Mouse (Mus musculus): ENCODE results near the gene Cmya5. TPM values are rescaled to one million over a fixed set of nuclear protein-coding genes. Genes with fewer than 3 reads are reported as not detected.
"Not testable (repeated sequence)": the region's sequence is repeated elsewhere in the genome, so short reads cannot be mapped to it uniquely, and the experiment has no call there.

Cmya5 gene
- total RNA-seq (2021) = 10 to 100 TPM in 1 of 2 experiments, 1 to 10 TPM in 1; 7.8 to 29.4 TPM
- long read RNA-seq, experiment 1, partial matches to known transcripts = 2 of 2 reads
- long read RNA-seq, experiment 1, other reads (novel, unspliced or antisense) = 0 of 2 reads
- long read RNA-seq, experiment 2 = 0 reads

DNA sequence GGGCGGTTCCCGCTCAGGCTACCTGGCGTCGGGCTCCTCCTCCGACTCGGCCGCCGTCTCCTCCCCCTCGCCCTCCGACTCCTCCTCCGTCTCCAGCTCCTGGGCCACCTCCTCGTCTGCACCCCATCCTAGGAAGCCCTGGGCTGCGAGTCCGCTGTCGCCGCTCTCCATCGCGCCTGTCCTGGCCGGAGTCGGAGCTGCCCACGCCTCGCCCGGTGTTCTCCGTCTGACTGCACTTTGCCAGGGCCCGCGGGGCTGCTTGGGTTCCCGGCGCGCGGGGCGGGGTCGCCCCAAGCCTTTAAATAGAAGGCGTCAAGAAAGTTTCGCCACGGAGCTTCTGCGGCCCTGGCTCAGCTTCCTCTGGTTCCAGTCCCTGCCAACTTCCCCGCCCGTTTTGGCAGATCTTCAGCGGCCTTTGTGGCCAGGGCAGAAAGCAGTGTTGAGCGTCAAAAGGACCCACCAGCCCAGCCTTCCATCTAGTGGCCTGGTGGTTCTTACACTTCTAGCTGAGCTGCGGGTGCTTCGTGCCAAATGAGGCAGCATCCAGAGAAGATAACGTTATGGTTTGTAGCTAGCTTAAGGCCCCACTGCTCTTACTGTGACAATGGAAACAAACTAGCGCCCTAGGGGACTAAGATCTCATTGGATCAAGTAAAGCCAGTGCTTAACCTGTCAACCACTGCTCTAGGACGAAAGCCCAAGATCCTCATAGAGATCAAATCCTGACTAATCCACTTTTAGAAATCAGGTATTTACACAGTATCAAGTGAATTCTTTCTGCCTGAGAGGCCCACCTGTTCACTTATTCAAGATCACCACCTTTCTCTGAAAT, at the start of gene Cmya5:
Gene Cmya5, minus strand, starts transcription at position 389 of the 832 bp plus-strand sequence.
- peak; percentile 94 for DNase-seq

DNA sequence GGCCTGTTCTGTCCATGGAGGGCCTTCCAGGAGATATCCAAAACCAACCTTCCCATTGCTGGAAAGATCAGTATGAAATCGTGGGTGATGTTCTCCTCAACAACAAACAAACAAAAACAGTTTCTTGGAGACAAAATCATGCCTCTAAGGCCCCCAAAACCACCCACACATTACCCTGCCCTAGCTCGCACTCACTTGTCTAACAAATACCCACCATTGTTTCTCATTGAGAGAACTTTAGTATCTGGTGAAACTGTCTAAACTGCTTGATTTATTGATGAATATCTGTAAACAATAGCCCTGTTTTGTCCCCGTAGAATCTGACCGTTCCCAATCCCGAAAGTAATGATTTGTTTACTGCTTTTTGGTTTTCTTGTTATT, 48.1 kb upstream of the Cmya5 start:
- no peak for DNase-seq

DNA sequence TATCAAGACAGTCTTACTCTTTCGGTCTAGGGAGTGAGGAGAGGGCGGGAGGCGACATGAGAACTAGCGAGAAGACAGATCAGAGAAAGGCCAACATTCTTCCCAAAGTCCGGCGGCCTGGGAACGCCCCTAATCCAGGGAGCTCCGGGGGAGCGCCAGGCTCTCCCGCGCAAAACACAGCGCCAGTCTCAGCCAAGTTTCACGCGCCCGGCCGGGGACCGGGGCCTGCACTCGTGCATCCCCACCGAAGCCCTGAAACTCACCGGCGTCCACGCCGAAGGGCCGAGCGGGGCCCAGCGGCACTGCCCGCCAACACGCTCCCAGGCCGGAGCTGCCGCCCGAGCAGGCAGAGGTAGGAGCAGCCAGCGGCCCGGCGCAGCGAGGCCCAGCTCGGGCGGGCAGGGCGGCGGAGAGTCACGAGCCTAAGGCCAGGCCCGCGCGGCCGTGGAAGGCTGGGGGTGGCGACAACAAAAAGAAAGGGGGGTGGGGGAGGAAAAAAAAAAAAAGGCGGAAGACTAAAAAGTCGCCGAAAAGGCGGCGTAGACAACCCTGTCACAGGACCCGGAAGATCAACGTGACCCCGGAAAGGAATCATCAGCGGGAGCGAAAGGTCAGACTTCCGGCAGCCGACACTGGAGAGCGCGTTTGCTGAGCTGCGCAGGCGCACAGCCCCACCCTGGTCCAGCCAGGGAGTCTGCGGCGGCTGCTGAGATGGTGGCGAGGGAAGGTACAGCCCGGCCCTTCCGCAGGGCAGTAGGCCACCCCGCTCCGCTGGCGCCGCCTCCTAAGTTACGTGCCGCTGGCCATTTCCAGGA, 47.5 kb upstream of the Cmya5 start, which contains the start of gene Tent2:
Gene Tent2, minus strand, starts transcription at position 555 of the 815 bp plus-strand sequence.
- DNase-seq = peak; percentile 95

DNA sequence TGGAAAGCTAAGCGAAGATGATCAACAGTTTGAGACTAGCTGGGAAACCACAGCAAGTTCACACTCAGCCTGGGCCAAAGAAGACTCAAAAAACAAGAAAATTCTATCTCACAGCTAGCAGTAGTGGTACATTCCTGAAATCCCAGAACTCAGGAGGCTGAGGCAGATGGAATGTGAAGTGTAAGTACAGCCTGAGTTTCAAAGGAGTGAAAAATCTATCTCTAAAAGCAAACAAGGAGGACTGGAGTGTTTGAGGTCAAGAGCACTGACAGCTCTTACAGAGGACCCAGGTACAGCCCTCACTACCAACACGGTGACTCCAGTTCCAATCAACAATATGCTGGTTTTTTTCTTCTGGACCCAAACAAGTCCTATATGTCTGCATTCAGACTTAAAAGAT, 44.9 kb upstream of the Cmya5 start:
- no peak for DNase-seq

DNA sequence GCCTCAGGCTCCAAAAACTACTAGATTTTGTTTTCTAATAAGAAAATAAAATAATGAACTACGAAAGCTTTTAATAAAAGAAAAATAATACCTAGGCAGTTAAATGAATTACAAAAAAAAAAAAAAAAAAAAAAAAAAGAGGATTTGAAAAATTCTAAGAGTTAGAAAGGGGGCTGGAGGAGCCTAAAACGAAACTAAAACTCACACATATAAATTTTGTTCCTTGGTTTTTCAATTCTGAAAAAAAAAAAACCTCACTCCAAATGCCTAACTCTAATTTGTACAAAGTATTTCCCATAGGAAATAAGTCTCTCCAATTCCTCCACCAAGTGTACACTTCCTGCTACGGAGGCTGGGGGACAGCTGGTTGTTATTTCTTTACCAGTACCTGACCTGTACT, 44.2 kb upstream of the Cmya5 start:
- no peak for DNase-seq

DNA sequence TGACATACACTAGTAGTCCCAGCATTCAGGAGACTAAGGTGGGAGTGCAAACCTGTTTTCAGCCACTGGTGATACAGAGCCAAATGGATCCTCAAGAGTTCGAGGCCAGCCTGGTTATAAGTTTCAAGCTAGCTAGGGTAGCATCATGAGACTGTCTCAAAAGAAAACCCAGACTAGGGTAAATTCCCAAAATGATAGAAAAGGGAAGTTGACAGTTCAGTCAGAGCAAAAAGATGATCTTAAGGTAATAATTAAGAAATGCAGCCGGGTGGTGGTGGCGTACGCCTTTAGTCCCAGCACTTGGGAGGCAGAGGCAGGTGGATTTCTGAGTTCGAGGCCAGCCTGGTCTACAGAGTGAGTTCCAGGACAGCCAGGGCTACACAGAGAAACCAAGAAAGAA, 43.3 kb upstream of the Cmya5 start:
- DNase-seq = not testable (repeated sequence)

DNA sequence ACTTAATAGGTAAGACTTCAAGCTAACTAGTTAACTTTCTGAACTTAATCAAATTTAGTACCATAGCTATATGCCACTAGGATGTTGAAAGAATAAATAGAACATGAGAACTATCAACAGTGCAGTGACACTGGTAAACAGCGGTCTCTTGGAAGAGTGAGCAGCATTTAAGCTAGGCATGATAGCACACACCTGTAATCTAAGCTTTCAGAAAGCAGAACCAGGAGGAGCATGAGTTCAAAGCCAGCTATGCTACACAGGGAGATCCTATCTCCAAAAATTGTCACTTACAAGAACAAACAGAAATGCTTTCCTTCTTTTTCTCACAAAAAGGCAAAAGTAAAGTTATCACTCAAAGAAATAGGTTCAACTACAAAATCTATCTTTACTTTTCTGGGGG, 35.8 kb upstream of the Cmya5 start:
- no peak for DNase-seq

DNA sequence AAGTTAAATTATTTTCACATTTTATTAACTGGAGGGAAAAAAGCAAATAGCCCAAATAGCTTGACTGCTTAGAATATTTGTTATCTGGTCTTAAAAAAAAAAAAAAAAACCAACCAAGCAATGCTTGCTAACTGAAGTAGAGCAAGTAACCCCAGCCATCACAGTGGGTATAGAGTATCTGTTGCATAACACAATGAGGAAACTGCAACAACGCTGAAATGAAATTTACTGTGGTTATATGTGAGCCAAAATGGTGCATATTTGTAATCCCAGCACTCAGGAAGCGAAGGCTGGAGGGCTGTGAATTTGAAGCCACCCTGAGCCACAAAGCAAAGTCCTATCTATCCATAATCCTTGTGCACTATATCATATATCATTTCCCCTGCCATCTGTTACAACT, 35.0 kb upstream of the Cmya5 start:
- DNase-seq = no peak

DNA sequence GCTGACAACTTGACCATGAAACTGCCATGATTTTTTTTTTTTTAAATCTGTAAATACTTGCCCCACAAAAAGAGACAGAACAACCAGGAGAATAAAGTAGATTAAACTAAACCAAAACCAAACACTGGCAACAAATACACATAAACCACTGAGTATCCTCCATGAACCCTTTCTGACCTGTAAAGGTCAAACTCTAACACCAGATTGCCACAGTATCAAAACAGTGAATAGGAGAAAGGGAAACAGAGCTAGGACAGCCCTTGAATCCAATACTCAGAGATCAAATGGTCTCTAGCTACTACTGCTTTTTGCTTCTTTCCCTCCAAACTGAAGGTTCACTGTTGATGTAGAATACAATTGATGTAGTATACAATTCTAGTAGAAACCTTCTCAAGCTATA, 33.0 kb upstream of the Cmya5 start:
- no peak for DNase-seq

DNA sequence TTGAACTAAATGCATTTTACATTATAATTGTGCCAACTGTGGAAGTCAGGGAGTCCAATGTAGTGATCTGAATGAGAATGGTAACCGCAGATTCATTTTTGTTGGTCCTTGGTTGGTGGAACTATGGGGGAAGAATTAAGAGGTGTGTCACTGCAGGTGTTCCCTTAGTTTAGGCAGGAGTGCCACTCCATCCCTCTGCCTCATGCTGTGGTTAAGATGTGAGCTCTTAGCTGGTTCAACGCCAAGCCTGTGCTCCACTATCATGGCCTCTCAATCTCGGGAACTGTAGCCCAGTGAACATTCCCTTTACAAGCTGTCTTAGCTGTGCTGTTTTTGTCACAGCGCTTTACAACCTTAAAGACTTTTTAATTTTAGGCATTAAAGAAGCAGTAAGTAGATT, 18.8 kb upstream of the Cmya5 start:
- no peak for DNase-seq

DNA sequence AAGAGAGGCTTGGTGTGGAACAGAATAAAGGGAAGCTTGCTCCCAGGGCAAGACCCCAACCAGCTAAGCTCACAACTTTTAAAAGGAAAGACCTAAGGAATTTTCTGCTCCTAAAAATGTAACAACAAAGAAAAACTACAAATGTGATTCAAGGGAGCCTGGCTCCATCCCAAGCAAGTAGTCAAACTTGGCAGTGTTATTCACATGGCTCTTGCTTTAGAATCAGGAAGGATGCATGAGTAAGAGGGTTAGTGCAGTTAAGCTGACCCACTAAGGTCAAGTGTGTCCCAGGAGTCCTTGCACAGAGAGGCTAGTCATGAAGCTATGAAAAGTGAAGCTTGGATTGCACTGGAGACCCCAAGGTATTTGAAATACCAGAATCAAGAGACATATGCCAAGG, 17.9 kb upstream of the Cmya5 start:
- DNase-seq = peak; percentile 59

DNA sequence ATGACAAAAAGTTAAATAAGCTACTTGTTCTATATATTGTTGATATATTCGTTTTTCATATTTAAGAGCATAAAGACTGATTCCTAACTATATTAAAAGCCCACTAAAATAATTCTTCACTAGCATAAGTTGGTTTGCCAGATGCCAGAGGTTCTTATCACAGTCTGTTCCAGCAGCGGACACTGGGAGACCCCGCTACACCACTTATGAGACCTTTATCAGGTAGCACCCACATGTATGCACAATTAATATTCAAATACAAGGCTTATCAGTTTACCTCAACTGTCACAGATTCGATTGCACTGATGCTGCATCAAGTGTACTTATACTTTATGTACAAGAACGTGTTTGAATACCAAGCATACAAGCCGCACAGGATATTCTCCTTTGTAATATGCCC, 13.7 kb upstream of the Cmya5 start:
- DNase-seq = no peak

DNA sequence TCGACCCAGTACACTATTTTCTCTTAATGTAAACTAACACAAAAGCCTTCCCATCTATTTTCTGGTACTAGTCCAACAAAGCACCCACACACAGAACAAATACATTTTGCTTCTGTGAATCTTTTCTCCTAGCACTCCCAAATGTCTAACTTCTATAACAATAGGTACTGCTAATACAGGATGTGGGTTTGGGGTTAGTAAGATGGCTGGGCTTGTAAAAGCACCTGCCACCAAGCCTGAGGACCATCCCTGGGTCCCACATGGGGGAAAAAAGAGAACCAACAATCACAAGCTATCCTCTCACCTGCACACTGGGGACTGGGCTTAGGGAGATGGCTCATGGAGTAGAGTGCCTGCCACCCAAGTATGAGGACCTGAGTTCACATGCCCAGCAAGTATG, 8.8 kb upstream of the Cmya5 start:
- DNase-seq = no peak

DNA sequence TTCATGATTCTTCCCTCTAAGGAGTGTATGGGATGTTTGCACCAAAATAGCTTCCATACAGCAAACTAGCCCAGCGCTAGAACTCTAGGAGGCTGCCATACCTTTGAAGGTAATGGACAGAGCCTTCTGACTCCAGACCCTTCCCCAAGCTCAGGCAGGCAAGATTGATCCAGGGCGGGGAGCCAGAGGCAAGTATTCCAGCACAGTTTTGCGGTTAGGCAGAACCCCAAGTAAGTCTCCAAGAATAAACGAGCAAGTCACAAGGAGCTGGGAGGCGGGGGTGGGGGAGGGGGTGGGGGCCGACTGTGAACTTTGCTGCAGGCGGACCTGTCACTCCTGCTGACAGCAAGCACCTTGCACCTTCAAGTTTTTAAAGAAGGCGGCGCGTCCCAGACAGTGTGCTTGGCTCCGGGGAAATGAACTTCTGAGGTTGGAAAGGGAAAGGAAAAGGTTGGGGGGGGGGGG, 673 bp downstream of the Cmya5 start:
- DNase-seq = peak; percentile 9

DNA sequence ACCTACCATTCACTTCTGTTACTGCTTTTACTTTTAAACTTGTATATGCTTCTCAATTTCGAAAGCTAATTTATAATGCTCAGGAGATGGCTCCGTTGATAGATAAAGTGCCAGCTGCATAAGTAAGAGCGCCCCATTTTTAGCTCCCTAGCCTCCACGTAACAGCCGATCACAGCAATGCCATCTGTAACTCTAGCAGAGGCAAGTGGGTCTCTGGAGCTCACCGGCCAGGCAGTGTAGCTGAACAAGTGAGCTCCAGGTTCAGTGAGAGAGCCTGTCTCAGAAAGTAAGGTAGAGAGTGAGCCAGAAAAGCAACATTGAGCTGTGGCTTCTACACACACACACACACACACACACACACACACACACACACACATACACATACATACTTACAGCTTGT, 3.3 kb downstream of the Cmya5 start:
- DNase-seq = no peak

DNA sequence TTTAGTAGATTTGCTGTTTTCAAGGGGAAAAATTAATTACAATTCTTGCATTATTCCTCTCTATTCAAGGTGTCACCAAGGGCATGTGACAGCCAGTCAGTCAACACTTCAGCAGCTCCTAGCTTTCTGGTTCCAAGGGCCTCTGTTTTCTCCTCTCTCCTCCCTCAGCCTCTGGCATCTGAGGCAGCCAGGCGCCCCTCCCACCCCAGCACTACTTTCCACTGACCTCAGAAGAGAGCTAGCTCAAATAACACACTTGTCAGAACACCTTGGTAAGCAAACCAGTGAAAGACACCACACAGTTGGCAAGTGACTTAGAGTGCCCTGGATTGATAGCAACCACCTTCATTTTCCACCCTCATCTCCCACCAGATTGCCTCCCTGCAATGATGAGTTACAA, 6.5 kb downstream of the Cmya5 start:
- no peak for DNase-seq

DNA sequence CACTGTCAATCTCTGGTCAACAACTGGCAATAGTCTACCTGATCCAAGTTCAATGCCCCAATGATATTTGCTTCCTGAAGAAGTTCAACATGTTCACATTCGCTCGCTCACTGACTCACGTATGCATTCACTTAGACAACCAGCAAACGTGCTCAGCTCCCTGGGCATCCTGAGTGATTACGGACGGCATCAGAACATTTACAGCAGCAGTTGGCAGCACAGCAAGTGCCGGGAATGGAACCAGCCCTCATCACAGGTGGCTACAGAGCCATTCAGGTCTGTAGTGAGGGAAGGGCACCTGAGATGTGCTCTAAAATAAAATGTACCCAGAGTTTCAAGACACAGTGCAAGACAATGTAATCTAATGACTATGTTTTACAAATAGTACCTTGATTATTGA, 7.4 kb downstream of the Cmya5 start:
- DNase-seq = no peak

DNA sequence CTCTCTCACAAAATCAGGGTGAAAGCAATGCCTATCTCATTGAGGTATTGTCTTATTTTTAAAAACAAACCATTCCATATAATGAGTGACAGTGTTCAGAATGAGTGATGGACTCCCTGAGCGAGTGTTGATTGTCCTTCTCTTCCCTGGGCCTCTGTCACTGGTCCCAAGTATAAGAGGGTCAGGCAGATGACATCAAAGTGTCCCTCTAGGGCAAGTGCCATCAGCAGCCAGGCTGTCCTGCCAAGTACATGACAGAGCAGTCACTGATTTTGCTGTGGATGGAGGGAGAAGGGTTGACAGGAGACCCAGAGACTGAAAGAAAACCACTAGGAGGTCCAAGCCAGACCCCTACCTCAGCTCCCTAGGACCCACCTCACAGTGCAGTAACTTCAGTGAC, 8.3 kb downstream of the Cmya5 start:
- DNase-seq = no peak

DNA sequence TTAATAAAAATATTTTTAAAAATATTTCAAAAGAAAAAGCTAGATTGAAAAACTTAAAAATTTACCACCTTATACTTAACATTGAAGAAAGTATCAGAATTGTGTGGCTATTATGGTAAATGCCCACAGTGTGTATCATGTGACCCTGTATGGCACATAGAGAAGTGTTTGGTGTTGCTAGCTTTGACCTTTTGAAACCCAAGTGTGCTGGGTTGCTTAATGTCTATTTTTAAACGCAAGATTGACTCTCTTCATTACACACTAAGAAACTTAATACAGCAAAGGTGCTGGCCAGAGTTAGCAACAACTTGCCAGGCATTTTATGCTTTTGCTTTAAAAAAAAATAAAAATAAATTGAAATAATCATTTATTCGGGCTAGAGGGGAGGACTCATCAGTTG, 9.0 kb downstream of the Cmya5 start:
- DNase-seq = no peak

DNA sequence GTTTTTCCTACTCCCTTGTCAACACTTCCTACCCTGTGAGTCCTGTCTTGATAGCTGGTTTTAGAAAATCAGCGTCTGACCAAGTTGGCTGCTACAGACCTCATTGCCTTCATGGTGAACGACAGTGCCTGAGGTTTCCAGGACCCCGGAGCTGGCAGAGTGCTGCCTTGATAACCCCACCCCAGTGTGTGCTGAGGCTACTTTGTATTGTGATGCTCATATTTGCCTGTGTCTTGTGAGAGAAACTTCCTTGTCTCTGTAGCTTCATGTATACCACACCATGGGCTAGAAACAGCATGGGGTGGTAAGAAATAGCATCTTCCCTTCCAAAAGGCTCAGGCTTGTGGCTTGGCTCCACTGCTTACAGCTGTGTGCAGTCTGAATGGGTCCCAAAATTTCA, 13.8 kb downstream of the Cmya5 start:
- DNase-seq = no peak

DNA sequence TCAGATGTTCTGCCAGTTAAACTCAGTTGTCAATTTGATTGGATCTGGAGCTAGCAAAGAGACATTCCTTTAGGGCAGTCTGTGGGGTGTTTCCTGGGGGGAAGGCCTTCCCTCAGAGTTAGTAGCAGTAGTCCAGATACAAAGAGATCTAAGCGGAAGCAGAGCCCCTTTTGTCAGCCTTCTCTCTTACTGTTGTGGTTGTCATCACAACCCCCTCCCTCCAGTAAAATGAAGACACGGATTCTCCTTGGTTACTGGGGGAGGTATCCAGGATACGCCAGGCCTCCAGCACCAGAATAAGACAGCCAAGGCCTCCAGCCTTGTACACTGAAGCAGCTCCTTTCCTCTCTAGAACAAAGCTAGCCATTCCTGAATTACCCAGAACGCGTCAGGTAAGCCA, 15.6 kb downstream of the Cmya5 start:
- no peak for DNase-seq

DNA sequence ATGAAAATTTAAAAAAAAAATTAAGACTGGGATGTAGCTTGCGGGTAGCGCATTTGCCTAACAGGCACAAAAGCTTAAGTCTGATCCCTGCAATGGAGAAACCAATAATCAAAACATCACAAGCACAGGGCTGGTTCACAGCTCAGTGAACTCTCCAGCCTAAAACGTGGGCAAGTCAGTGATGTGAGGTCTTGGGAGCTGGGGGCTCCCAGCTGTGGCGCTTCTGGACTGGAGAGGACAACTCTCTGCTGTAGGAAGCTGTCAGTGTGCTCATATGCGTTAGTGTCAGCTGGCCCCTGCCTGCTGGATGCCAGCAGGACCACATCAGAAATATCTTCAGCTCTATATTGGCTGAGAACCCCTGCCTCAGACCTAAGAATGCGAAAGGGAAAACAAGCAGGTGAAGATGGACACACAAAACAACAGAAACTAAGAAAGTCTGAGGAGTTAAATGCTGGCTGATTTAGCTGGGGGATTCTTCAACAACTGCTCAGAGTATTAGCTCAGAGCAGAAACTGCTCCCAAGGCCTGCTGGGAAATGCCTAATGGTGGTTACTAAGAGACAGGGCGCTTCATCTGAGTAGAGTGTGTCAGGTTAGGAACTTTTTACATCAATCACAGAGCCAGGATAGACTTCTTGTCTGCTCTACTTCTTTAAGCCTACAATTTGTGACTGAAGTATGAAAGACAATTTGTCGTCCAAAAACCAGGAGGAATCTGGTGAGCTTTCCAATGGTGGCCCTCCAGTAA, 16.2 kb downstream of the Cmya5 start:
- no peak for DNase-seq

DNA sequence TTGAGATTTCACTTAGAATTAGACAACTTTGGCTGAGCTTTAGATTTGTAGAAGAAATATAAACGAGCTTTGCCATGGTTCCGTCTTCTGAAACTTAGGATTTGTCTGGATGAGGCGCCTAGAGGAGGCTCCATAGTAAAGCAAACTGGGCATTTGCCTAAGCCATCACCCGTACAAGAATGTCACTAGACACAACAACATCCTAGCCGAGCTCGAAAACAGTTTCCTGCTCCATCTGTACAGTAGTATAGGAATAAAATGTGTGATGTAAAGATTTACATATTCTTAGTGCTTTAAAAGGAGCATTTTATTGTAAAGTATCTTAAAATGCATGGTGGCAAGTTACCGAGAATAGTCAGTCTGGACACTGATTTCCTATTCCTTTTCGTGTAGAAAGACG, 22.2 kb downstream of the Cmya5 start:
- no peak for DNase-seq
